Mouse (Mus musculus): Measurements from ENCODE around the gene Uhrf1bp1l.

Uhrf1bp1l gene

GRCm38 (mm10) chr10:89838834-89839233 is 94.0 kb downstream of the Uhrf1bp1l start:
- DNase-seq (ENCODE audit: low read depth): no peak

GRCm38 (mm10) chr10:89850951-89851350 is 106.2 kb downstream of the Uhrf1bp1l start:
- no peak for DNase-seq (ENCODE audit: low read depth)

GRCm38 (mm10) chr10:89855251-89855875 is 110.6 kb downstream of the Uhrf1bp1l start:
- DNase-seq (ENCODE audit: low read depth): no peak

GRCm38 (mm10) chr10:89856286-89856685 is 111.5 kb downstream of the Uhrf1bp1l start:
- no peak for DNase-seq (ENCODE audit: low read depth)

- peak; percentile 18 for DNase-seq (ENCODE audit: low read depth)
These were observed 123.4 kb downstream of the Uhrf1bp1l start for GRCm38 (mm10) chr10:89868211-89868610.

GRCm38 (mm10) chr10:89868836-89869235 is 124.0 kb downstream of the Uhrf1bp1l start:
- DNase-seq (ENCODE audit: low read depth): peak; percentile 33
